Mouse (Mus musculus) limb, embryonic 13.5 days (tissue): ENCODE results near the gene Mfsd5. TPM values are rescaled to one million over a fixed set of nuclear protein-coding genes. Genes with fewer than 3 reads are reported as not detected.

Source experiments
- ATAC-seq: fragments of 200-750 bp; cut with Nextera tagmentation; 2 replicates; pipeline ENCODE4 v1.8.0; 2017; ENCODE audit warnings: low read depth, moderate number of reproducible peaks, moderate TSS enrichment; ENCODE audit not compliant: low FRiP score
- H3K27ac ChIP-seq: fragments of 300-500 bp; sonication (generic); 2 replicates; pipeline ENCODE4 v1.5.1; 2015; ENCODE audit warnings: inconsistent platforms, mild to moderate bottlenecking, moderate library complexity
- H3K27me3 ChIP-seq: fragments of 300-500 bp; sonication (generic); 2 replicates; pipeline ENCODE4 v1.6.1; 2015; ENCODE audit warnings: mild to moderate bottlenecking, inconsistent platforms
- H3K36me3 ChIP-seq: fragments of 300-500 bp; sonication (generic); 2 replicates; pipeline ENCODE4 v1.6.1; 2015; ENCODE audit warnings: inconsistent platforms, mild to moderate bottlenecking, moderate library complexity
- H3K4me1 ChIP-seq: fragments of 300-500 bp; sonication (generic); 2 replicates; pipeline ENCODE4 v1.6.1; 2015; ENCODE audit warnings: inconsistent platforms
- H3K4me2 ChIP-seq: fragments of 300-500 bp; sonication (generic); replicated peaks from 2 replicates; pipeline ENCODE4 v1.6.1; 2015; ENCODE audit warnings: inconsistent platforms, mild to moderate bottlenecking, moderate library complexity
- H3K4me3 ChIP-seq: fragments of 300-500 bp; sonication (generic); 2 replicates; pipeline ENCODE4 v1.5.1; 2015; ENCODE audit warnings: moderate library complexity, mild to moderate bottlenecking, inconsistent platforms
- H3K9ac ChIP-seq: fragments of 300-500 bp; sonication (generic); 2 replicates; pipeline ENCODE4 v1.6.1; 2015; ENCODE audit warnings: mild to moderate bottlenecking, inconsistent platforms
- H3K9me3 ChIP-seq: fragments of 300-500 bp; sonication (generic); 2 replicates; pipeline ENCODE4 v1.6.1; 2016; ENCODE audit warnings: inconsistent platforms
- WGBS: fragments of 180-500 bp; shearing (Covaris S2); methylation state at CpG from one replicate; pipeline ENCODE4 v1.1.7; 2015; 5-methylcytosine and 5-hydroxymethylcytosine counted together
- polyA plus RNA-seq: library from polyadenylated mRNA; unstranded; fragments of >200 nt; fragmentation: Nextera tagmentation; extraction: Ambion mirVana; gene quantifications from 2 replicates; pipeline ENCODE4 v1.2.1, GENCODE M21; 2015

Mfsd5 gene
- polyA plus RNA-seq, 1 experiment from 2014 or later, result 65.8 TPM

DNA sequence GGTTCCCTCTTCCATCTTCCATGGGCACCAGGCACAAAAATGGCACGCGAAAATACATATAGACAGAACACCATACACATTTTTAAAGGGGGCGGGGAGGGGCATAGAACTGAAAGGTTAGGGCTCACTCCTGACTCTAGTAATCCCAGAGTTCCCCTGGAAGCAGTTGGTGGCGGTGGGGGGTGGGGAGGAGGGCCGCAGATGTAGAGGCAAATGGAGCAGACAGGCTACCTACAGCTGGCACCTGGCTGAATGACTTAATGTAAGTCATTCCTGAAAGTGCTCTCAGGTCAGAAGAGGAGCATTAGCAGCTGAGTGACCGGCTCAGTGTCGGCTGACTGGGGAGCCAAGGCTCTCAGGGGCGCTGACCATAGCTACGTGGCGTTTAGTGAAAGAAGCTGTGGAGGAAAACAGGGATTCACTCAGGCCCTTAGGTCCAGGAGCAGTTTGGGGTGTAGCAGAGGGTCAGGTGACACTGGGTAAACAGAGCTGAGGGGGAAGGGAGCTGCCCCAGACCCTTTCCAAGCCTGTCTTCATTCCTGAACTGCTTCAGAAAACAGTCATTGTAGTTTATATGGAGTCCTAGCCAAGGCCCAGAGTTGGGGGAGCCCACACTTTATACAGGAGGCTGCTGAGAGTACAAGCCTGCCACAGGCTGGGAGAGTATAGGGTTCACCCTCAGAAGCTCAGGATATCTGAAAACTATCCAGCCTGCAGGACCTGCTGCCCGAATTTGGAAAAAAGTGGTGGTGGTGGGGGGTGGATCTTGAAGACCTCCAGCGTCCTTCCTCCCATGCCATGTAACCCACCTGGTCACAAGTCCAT lies 36.6 kb upstream of the Mfsd5 start:
- Histone ChIP-seq H3K9me3 (no peaks in the 10 kb centered on the region), H3K4me2 (peak overlapping the region; percentile 93), H3K4me1 (peaks cover 49% of the 10 kb centered on the region), H3K27ac (peak overlapping the region; percentile 99), H3K36me3 (peaks cover 53% of the 10 kb centered on the region), H3K27me3 (no peaks in the 10 kb centered on the region), H3K9ac (peak overlapping the region; percentile 72), H3K4me3 (peak overlapping the region; percentile 64)
- ATAC-seq, result no peak
- 30% methylated on average over 12 of the region's 12 CpGs for WGBS

DNA sequence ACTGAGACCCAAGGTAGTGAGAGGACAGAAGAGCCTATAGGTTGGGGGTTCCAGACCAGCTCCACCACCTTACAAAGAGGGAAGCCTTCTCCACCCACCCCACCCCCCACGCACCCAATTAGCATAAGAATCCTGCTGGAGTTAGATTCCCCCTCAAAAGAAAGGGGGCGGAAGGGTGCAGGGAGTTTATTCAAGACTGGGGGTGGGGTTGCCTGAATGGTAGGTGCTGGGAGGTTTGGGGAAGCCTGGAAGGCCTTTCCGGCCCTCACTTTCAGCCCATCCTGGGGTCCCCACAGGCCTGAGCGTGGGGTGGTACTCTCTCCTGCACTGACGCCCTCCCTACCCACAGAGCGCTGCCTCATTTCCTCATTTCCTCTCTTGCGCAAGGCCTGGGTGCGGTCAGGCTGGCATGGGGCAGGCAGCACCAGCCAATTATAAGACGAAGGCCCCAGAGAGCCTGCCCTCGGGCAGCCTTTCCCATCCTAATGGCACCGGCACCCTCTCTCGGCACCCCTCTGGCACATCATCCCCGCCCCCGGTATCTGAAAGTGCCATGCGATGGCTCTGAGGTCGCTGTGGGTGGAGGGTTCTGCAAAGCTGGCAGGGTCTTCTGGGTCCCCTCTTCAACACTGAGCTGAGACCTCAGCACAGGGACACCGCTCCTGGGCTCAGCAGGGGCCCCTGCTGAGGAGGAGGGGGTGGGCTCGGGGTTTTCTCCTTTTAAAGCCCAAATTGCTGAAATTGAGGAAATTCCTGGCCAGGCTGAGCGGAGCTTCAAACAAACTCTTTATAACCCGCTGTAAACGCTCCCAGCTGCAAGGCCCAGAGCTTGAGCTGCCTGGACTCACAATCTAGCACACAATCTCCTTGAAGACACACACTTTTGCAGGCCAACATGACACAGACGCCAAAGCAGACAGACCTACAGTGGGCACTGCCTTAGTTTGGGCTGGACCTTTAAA lies 35.7 kb upstream of the Mfsd5 start:
- no peak for ATAC-seq
- peak overlapping the region; percentile 64 for H3K4me3 ChIP-seq
- 7% methylated on average over 22 of the region's 22 CpGs for WGBS
- peak overlapping the region; percentile 93 for H3K4me2 ChIP-seq
- H3K4me1 ChIP-seq, result peaks cover 52% of the 10 kb centered on the region
- peak overlapping the region; percentile 99 for H3K27ac ChIP-seq
- H3K27me3 ChIP-seq, result no peaks in the 10 kb centered on the region
- no peaks in the 10 kb centered on the region for H3K9me3 ChIP-seq
- H3K9ac ChIP-seq, result peak overlapping the region; percentile 72
- H3K36me3 ChIP-seq, result peaks cover 44% of the 10 kb centered on the region

DNA sequence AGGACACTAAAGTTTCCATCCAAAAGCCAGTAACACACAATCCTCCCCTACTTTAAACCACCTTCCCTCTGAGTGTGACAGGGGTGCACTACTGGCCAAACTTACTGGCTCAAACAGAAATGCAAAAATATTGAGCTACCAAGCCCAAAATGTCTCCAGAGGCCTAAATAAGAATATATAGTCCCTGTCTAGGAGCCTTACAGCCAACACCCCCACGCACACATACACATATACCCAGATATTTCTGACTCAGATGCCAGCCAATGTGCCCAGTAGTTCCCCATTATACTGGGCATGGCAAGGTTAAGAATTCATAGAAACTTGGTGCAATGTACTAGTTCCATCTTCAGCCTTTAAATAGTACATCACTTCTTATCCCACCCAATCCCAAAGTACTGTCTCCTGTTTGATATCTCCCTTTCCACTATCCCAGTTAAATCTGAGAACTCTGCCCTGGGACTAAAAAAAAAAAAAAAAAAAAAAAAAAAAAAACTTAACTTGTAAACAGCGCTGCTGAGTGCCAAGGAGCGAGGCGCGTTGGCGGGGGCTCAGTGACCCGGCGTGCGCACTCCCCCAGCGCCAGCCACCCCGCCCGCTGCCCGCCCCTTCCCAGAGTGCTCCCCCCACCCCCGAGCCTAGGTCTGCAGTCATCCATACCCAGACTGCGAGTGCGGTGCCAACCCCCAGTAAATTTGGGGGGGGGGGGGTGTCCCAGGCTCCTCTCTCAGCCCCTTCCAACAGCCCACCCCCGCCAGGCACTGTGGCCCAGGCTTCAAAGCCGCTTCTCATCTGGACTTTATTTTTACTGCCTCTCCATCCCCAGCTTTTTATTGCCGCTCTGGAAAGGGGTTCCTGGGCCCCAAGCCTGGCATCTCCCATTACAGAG lies 34.7 kb upstream of the Mfsd5 start:
- WGBS, result 5% methylated on average over 19 of the region's 19 CpGs
- Histone ChIP-seq H3K4me2 (peak overlapping the region; percentile 93), H3K4me1 (peaks cover 60% of the 10 kb centered on the region)

DNA sequence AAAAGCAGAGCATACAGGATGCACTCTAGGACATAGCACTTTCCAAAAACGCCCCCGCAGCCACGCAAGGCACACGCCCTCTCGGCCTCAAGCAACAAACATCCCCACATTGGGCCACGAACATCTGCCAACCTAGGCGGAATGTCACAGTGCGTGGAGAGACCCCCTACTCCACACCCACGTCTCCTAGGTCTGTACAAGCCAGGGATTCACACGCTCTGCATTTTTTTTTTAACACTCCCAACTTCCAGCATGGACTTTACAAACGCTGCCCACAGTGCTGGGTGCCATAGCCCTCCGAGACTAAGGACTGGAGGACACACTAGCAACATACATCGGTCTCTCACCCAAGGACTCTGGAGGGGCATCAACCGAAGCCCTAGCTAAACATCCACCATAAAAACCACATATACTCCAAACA lies 33.8 kb upstream of the Mfsd5 start:
- ATAC-seq, result no peak
- H3K27ac ChIP-seq, result peak overlapping the region; percentile 99
- H3K9me3 ChIP-seq, result no peaks in the 10 kb centered on the region
- peaks cover 34% of the 10 kb centered on the region for H3K36me3 ChIP-seq
- WGBS, result under 1% methylated on average over 14 of the region's 14 CpGs
- H3K4me2 ChIP-seq, result peak overlapping the region; percentile 93
- peaks cover 69% of the 10 kb centered on the region for H3K4me1 ChIP-seq
- H3K27me3 ChIP-seq, result no peaks in the 10 kb centered on the region
- H3K9ac ChIP-seq, result peak overlapping the region; percentile 71
- peak overlapping the region; percentile 64 for H3K4me3 ChIP-seq

More for the DNA sequence above, 34.7 kb upstream of the Mfsd5 start:
- Histone ChIP-seq H3K4me3 (peak overlapping the region; percentile 64), H3K9me3 (no peaks in the 10 kb centered on the region), H3K27me3 (no peaks in the 10 kb centered on the region), H3K9ac (peak overlapping the region; percentile 72), H3K27ac (peak overlapping the region; percentile 99), H3K36me3 (peaks cover 33% of the 10 kb centered on the region)
- ATAC-seq, result no peak

DNA sequence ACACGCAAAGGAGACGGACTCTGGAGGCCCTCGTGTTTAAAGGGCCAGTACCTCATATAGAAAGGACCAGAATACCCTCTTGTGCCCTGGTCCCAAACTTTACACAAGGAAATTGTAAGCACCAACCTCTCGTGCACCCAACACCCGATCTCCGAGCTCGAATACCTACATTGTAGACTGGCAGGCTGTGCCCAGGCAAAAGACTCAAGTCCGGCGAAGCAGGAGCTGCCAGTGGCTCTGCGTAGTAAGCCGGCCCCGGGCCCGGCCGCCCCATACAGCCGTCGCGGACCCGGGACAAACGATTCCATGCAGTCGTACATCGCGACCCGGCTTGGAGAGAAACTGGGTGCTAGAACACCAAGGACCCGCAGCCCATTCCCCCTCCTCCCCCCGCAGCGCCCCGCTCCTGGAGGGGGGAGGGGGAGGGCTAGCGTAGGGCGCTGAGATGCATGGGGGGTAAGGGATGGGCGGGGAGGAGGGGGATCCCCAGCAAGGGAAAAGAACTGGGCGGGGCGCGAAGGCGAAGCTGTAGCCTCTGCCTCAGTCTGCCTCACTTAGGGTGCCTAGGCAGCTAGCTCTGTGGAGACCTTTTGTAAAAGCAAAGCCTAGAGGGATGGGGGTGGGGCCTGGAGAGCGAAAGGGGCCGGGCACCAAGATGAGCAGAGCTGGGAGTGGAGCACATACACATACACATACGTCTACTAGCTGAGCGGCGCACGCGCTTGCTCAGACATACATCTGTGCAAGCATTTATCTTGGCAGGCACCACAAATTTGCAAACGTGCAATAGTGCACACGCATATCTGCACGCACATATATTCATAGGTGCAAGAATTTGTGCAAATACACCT lies 33.1 kb upstream of the Mfsd5 start:
- WGBS, result under 1% methylated on average over 41 of the region's 44 CpGs
- peak overlapping the region; percentile 93 for H3K4me2 ChIP-seq
- peaks cover 76% of the 10 kb centered on the region for H3K4me1 ChIP-seq
- H3K36me3 ChIP-seq, result peaks cover 34% of the 10 kb centered on the region
- H3K27me3 ChIP-seq, result no peaks in the 10 kb centered on the region
- peak overlapping the region; percentile 99 for H3K27ac ChIP-seq
- peak; percentile 50; the same call in 1 of the 2 replicates for ATAC-seq
- peak overlapping the region; percentile 64 for H3K4me3 ChIP-seq
- H3K9ac ChIP-seq, result peak overlapping the region; percentile 71
- no peaks in the 10 kb centered on the region for H3K9me3 ChIP-seq

DNA sequence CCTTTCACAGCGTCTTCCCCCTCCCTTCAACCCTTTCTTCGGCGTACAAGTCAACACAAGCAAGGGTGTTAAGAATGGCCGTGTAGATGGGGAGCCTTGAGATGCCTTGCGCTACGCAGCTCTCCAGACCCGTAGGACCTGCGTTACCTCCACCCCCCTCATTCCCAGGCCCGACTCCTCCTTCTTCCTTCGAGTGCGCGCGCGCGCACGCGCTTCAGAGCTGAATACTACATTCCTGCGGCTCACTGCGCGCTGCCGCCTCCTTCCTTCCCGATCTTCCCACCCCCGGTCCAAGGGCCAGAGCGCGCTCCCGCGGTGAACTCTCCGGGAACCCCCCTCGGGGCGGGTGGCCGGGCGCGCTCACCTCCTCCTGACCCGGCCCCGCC lies 32.4 kb upstream of the Mfsd5 start:
- Histone ChIP-seq H3K4me2 (peak overlapping the region; percentile 93), H3K4me1 (peaks cover 81% of the 10 kb centered on the region), H3K36me3 (peaks cover 34% of the 10 kb centered on the region), H3K27me3 (no peaks in the 10 kb centered on the region), H3K27ac (peak overlapping the region; percentile 99), H3K9me3 (no peaks in the 10 kb centered on the region), H3K9ac (peak overlapping the region; percentile 71), H3K4me3 (peak overlapping the region; percentile 64)
- ATAC-seq, result peak; percentile 54
- under 1% methylated on average over 29 of the region's 35 CpGs for WGBS

DNA sequence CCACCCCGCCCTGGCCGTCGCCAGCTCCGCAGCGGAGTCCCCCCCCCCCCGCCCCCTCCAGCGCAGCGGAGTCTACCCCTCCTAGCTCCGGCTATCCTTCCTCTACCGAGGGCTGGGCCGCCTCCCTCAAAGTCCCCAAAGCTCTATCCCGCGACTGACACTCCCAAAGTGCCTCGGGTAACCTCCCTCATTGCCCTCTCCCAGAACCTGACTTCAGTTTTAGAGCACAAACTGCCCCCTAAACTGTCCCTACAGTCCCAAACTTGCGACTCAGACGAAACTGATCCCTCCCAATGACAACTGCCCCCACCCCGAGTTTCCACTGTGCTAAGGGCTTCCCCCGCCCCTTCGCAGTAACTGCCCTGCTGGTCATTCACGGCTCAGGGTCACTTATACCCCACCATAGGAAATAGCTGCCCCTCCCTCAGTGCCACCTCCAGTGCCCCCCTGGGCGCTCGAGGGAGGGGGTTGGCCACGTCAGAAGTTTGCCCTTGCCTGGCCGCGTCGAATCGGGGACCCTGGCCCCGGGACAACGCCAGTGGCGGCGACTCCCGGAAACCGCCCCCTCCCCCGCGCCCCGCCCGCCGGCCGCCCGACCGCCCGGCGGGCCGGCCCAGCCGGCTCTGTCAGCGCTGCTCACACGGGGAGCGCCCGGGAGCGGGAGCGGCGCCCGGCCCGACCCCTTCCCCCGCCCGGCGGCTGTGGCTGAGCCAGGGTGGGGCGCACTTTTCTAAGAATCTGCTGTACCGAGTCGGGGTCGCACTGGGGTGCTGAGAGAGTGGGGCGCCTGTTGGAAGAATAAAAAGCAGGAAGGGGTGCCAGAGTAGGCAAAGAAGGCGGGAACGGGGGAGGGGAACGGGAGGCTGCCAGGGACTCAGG lies 31.8 kb upstream of the Mfsd5 start:
- Histone ChIP-seq H3K4me3 (peak overlapping the region; percentile 64), H3K9me3 (no peaks in the 10 kb centered on the region), H3K27ac (peak overlapping the region; percentile 99), H3K27me3 (no peaks in the 10 kb centered on the region), H3K4me1 (peaks cover 81% of the 10 kb centered on the region), H3K36me3 (peaks cover 34% of the 10 kb centered on the region), H3K9ac (peak overlapping the region; percentile 71), H3K4me2 (peak overlapping the region; percentile 93)
- 1% methylated on average over 48 of the region's 65 CpGs for WGBS
- peak; percentile 26 for ATAC-seq

DNA sequence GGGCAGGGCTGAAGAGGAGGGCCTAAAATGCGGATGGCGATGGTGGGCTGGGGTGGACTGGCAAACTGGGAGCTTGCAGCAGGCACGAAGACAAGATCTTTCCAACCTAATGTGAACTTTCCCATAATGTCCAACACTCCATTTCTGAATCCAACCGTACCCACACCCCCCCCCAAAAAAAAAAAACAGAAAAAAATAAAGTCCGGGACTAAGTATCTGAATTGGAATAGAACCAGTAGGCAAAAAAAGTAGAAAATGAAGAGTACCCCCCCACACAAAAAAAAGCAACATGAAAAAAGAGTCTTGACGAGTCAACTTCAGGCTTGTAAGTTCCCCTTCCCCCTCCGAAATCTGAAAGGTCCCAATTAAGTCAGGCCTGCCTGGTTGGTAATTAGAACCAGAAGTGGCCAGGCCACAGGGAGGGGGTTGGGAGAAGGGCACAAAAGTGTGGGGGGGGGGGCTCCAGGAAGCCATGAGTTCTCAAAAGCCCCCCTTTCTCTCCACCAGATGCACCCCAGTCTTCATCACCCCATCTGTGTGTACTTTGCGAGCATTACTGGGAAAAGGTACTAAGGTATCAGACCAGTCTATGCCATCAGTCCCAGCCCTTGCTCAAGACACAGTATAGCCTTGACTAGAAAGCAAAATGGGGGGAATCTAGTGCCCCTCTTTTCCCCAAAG lies 31.0 kb upstream of the Mfsd5 start:
- WGBS, result 1% methylated on average over 8 of the region's 8 CpGs
- Histone ChIP-seq H3K27ac (peak overlapping the region; percentile 99), H3K9ac (peak overlapping the region; percentile 71), H3K4me1 (peaks cover 80% of the 10 kb centered on the region), H3K27me3 (no peaks in the 10 kb centered on the region), H3K36me3 (peaks cover 36% of the 10 kb centered on the region), H3K4me3 (peak overlapping the region; percentile 64), H3K4me2 (peak overlapping the region; percentile 93), H3K9me3 (no peaks in the 10 kb centered on the region)
- 0 out of 2 replicates have a peak, but pooled peaks have one; percentile 0 for ATAC-seq

DNA sequence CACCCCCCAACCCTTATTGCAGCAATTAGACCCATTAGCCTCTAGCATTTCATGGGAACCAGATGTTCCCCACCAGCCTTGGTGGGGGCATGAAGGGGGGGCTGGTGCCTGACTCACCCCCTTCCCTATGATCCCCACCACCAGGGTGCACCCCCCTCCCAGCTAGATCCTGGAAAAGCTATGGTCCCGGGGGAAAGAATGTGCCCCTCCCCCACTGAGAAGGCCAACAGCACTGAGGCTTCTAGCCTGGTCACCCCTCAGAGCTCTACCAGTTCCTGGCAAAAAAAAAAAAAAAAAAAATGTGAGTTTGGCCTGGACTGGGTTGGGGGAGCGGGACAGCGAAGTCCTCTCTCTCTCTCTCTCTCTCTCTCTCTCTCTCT lies 30.5 kb upstream of the Mfsd5 start:
- Histone ChIP-seq H3K4me1 (peaks cover 80% of the 10 kb centered on the region), H3K9me3 (no peaks in the 10 kb centered on the region), H3K9ac (peak overlapping the region; percentile 71), H3K4me2 (peak overlapping the region; percentile 93), H3K27me3 (no peaks in the 10 kb centered on the region), H3K36me3 (peaks cover 41% of the 10 kb centered on the region), H3K27ac (peak overlapping the region; percentile 99), H3K4me3 (peak overlapping the region; percentile 64)
- peak; percentile 21; the same call in 1 of the 2 replicates for ATAC-seq
- WGBS, result 4% methylated on average over 3 of the region's 3 CpGs
